Comparison of ENCODE assay signal across 13 mouse cellular contexts in the genomic region with DNA sequence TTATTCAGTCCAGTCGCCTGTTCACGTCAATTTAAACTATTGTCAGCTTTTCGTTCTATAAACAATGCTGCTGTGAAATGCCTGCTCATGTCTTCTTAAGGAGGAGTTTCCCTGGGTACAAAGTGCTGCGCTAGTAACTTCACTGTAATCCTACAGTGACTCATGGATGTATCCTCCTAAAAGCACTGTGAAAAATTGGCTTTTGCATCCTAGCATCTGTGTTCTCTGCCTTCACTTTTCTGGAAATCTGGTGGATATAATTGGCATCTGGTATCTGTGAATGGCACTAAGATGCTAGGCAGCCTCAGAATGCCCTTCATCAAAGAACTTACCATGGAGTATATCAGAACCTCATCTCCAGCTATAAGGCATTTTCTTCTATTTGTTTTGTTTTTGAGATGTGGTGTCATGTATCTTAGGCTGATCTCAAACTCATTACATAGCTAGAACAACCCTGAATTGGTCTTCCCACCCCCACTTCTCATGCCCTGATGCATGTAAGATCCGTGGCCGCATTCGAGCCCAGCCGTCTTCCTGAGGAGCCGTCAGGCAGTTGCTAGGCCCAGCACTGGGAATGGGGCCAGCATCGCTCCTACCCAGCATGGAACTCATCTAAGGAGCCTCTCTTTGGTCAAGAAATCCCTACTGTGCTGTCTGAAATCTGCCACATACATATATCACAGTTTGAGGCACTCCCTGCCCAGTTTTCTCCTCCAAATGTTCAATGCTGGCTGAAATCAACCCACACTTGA. TPM values are rescaled to one million over a fixed set of nuclear protein-coding genes. Genes with fewer than 3 reads are reported as not detected.
A peak's percentile ranks its signal among the peaks of the same experiment; 100 is the strongest.
DNase-seq lines count a peak whose midpoint lies in the region; ATAC-seq and TF ChIP-seq lines count a peak whose summit lies in the region.
"Had no signal": no experiment of that assay in that cellular context is flagged by ENCODE, and none has a peak within 500 bp of the region (broad histone marks: within the 10 kb centered on the region; RNA-seq: fewer than 3 reads in every experiment).

No protein-coding gene starts in this region.

- no peaks in the 10 kb centered on the region for H3K9me3 ChIP-seq in lung, embryonic 15.5 days
- no peaks in the 10 kb centered on the region for H3K9me3 ChIP-seq in lung, postnatal 0 days (ENCODE audit: low read length)
- H3K9me3 ChIP-seq in liver, embryonic 11.5 days (ENCODE audit: control insufficient read depth, low read length): no peaks in the 10 kb centered on the region
- H3K9me3 ChIP-seq: limb, embryonic 10.5 days had no signal

- no peaks in the 10 kb centered on the region for H3K27me3 ChIP-seq in lung, embryonic 15.5 days
- H3K27me3 ChIP-seq in lung, postnatal 0 days (replicated peaks; ENCODE audit: insufficient read depth, low read length): no peaks in the 10 kb centered on the region
- H3K27me3 ChIP-seq in liver, embryonic 11.5 days (replicated peaks; ENCODE audit: control insufficient read depth, insufficient read depth, low read length): no peaks in the 10 kb centered on the region

- H3K4me2 ChIP-seq in lung, embryonic 15.5 days: no peak overlapping the region
- no peak overlapping the region for H3K4me2 ChIP-seq in lung, postnatal 0 days (replicated peaks; ENCODE audit: low read depth, low read length)
- H3K4me2 ChIP-seq in liver, embryonic 11.5 days: no peak overlapping the region

- no peak overlapping the region for H3K4me3 ChIP-seq in lung, embryonic 15.5 days
- H3K4me3 ChIP-seq in lung, postnatal 0 days (ENCODE audit: low read depth, low read length): no peak overlapping the region
- H3K4me3 ChIP-seq in liver, embryonic 11.5 days (ENCODE audit: low read depth, low read length): no peak overlapping the region
- H3K4me3 ChIP-seq: limb, embryonic 10.5 days had no signal

- H3K4me1 ChIP-seq in lung, embryonic 15.5 days: 0 out of 2 replicates have a peak, but pooled peaks cover 5% of the 10 kb centered on the region
- H3K4me1 ChIP-seq in lung, postnatal 0 days (ENCODE audit: insufficient read depth, low read depth, low read length): no peaks in the 10 kb centered on the region
- H3K4me1 ChIP-seq in liver, embryonic 11.5 days (replicated peaks; ENCODE audit: control insufficient read depth, insufficient read depth, low read length): no peaks in the 10 kb centered on the region

- ATAC-seq in lung, embryonic 15.5 days (ENCODE audit: borderline replicate concordance, extremely low read depth, low FRiP score, low TSS enrichment): peak; percentile 42; the same call in 1 of the 2 replicates
- ATAC-seq in lung, postnatal 0 days: no peak
- no peak for ATAC-seq in liver, embryonic 11.5 days (replicated peaks; ENCODE audit: low FRiP score)
- ATAC-seq: liver, postnatal 0 days had no signal

- DNase-seq in cerebellum, postnatal 10 days: peak; percentile 69 to 80
- no peak for DNase-seq in cerebellum, adult 9-10 months
- no peak for DNase-seq in lung, postnatal 0 days (ENCODE audit: low spot score)
- peak; percentile 26 to 60 for DNase-seq in layer of hippocampus, postnatal 14 days (ENCODE audit: low spot score in 2 of 2)
- peak; percentile 41 for DNase-seq in right cerebral cortex, postnatal 25 days
- no peak for DNase-seq in kidney, postnatal 25 days
- DNase-seq in liver, embryonic 11.5 days (ENCODE audit: low spot score): no peak
- DNase-seq: kidney, adult 9 months; liver, postnatal 0 days; midbrain, embryonic 14.5 days; thymus, postnatal 36 days had no signal

- no peak overlapping the region for H3K27ac ChIP-seq in lung, embryonic 15.5 days
- no peak overlapping the region for H3K27ac ChIP-seq in lung, postnatal 0 days (ENCODE audit: low read length)
- no peak overlapping the region for H3K27ac ChIP-seq in liver, embryonic 11.5 days (ENCODE audit: low read depth, low read length)
- H3K27ac ChIP-seq: limb, embryonic 10.5 days had no signal

- no peak for TF ChIP-seq EP300 in lung, postnatal 0 days (IDR thresholded peaks at IDR 0.05)

- no peak for TF ChIP-seq CTCF in lung, postnatal 0 days (IDR thresholded peaks at IDR 0.05)

- 71% methylated on average over 10 of the region's 10 CpGs for WGBS in lung, embryonic 15.5 days
- WGBS in lung, postnatal 0 days: 74% methylated on average over 10 of the region's 10 CpGs
- WGBS in liver, embryonic 11.5 days: 84% methylated on average over 10 of the region's 10 CpGs

- H3K36me3 ChIP-seq in lung, embryonic 15.5 days: no peaks in the 10 kb centered on the region
- no peaks in the 10 kb centered on the region for H3K36me3 ChIP-seq in lung, postnatal 0 days (ENCODE audit: insufficient read depth, low read length)
- H3K36me3 ChIP-seq in liver, embryonic 11.5 days (ENCODE audit: control insufficient read depth, insufficient read depth, low read length): no peaks in the 10 kb centered on the region
- H3K36me3 ChIP-seq: limb, embryonic 10.5 days had no signal

- no peak overlapping the region for H3K9ac ChIP-seq in lung, embryonic 15.5 days
- H3K9ac ChIP-seq in lung, postnatal 0 days (replicated peaks; ENCODE audit: low read depth): no peak overlapping the region
- no peak overlapping the region for H3K9ac ChIP-seq in liver, embryonic 11.5 days (ENCODE audit: low read depth, low read length)
- H3K9ac ChIP-seq: liver, postnatal 0 days had no signal

RNA-seq across cellular contexts. Expression of a gene that starts 56.1 kb away (rescaled TPM):
- 4.4 and 5.3 TPM in 2 replicates for polyA plus RNA-seq in lung, embryonic 15.5 days (2015; fragmentation: Nextera tagmentation; extraction: Ambion mirVana)
- 6.1 and 6.7 TPM in 2 replicates for polyA plus RNA-seq in lung, postnatal 0 days (2015; fragmentation: Nextera tagmentation; extraction: Ambion mirVana)
- total RNA-seq in layer of hippocampus, postnatal 14 days (2021): 10 to 100 TPM; 32.3 to 35.7 TPM
- polyA plus RNA-seq in liver, embryonic 11.5 days (2014; fragmentation: Nextera tagmentation; extraction: Ambion mirVana): 2.4 and 2.5 TPM in 2 replicates

RNA-seq across cellular contexts. Expression of a gene that starts 56.3 kb away (rescaled TPM):
- 40.6 and 41.2 TPM in 2 replicates for polyA plus RNA-seq in lung, embryonic 15.5 days (2015; fragmentation: Nextera tagmentation; extraction: Ambion mirVana)
- 20.5 and 24.6 TPM in 2 replicates for polyA plus RNA-seq in lung, postnatal 0 days (2015; fragmentation: Nextera tagmentation; extraction: Ambion mirVana)
- 10 to 100 TPM; 18.1 to 18.8 TPM for total RNA-seq in layer of hippocampus, postnatal 14 days (2021)
- polyA plus RNA-seq in liver, embryonic 11.5 days (2014; fragmentation: Nextera tagmentation; extraction: Ambion mirVana): 25.9 and 28.3 TPM in 2 replicates

Comparison
In these comparisons a context has a peak if more than half of its experiments do, and no peak if none do; other contexts are left out.
1. DNase-seq: peak in cerebellum, postnatal 10 days (2 of 2), layer of hippocampus, postnatal 14 days (2 of 2) and right cerebral cortex, postnatal 25 days (single experiment); none in cerebellum, adult 9-10 months (single experiment), lung, postnatal 0 days (single experiment), kidney, postnatal 25 days (0 of 2) and liver, embryonic 11.5 days (single experiment).